Mouse (Mus musculus) liver, adult 2 months (tissue): ENCODE results near the gene Atp13a3.

ENCODE experiments used
- CTCF ChIP-seq: fragments of 200-500 bp; IDR thresholded peaks from 2 replicates; pipeline ENCODE4 v1.5.1; 2011; ENCODE audit warnings: low read depth, low read length, control low read depth
- POLR2A ChIP-seq: fragments of 200-500 bp; IDR thresholded peaks from 2 replicates; pipeline ENCODE4 v1.6.1; 2011; ENCODE audit warnings: low read length, control low read depth; ENCODE audit not compliant: insufficient read depth; ENCODE audit errors: extremely low read depth

DNA sequence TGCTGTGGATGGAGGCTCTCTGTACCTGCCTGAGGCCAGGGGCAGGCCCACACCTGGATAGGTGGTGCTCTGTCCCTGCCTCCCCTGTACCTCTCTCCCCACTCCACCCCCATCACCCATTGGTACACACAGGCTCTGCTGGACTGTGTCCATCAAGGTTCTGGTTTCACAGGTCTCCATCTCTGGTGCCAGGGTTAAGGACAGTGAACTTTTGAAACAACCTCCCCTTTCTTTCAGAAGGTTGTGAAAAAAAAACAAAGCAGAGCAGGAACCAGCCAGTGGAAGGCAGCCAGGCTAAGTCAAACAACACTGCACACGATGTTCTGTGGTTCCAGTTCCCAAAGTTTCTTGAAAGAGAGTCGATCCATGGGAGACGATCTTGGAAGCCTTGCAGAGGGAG is 6.9 kb upstream of the Atp13a3 start:
- no peak for TF ChIP-seq POLR2A
- TF ChIP-seq CTCF, result no peak
